Mouse (Mus musculus) ES-Bruce4 (cell line): ENCODE results near the gene Sspo.

ENCODE experiments used
- CTCF ChIP-seq: IDR thresholded peaks from one replicate; pipeline ENCODE4 v1.8.1; 2011; ENCODE audit warnings: low read depth, low read length
- POLR2A ChIP-seq: IDR thresholded peaks from one replicate; pipeline ENCODE4 v1.8.1; 2011; ENCODE audit warnings: low read length; ENCODE audit not compliant: insufficient read depth

- no peak for TF ChIP-seq CTCF
- no peak for TF ChIP-seq POLR2A
These were observed 94.6 kb downstream of the Sspo start for GRCm38 (mm10) chr6:48542631-48543030.
